Mouse (Mus musculus) T-cell, adult 66 days (primary cell): ENCODE measurements around the gene Cfap74. TPM values are rescaled to one million over a fixed set of nuclear protein-coding genes. Genes with fewer than 3 reads are reported as not detected.

ENCODE experiments used
- total RNA-seq, 2 experiments: library from RNA; stranded (reverse); gene quantifications; 3 replicates in 1 of 2; 4 replicates in 1 of 2; pipeline ENCODE4 v1.2.4; 2023

Cfap74 gene
- total RNA-seq = 1 to 10 TPM in 1 of 2 experiments, under 1 TPM in 1; 0.80 to 1.3 TPM

DNA sequence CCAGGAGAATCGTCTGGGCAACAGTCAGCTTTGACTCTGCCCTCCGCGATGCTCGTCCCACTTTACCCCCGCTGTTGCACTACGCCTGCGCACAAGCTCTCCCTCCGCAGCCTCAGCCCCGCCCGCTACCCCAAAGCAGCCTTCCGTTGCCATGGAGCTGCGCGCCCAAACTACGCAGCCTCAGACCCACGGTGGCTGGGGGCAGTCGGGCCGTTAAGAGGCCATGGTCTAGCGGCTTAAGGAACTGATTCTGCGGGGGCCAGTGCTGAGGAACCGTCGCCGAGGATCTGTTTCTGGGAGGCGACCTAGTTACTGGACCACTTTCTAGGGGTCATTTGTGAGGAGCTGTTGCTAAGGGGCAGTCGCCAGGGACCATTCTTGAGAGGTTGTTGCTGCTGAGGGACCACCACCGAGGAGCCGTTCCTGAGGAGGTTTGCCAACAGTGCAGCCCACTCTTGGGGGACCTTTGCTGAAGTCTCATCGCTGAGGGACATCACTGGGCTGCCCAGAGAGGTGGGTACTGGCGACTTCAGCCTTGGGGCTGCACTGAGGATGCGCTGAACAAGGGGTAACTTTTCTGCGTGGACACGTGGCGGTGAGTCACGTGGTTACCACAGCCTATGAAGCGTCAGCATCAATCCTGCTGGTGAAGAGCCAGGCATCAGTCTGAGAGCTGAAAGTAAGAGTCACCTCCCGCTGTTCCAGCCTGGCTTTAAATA lies at the start of gene Cfap74:
TSS of gene Cfap74 (plus strand) at position 133 of the 719 bp plus-strand sequence.

DNA sequence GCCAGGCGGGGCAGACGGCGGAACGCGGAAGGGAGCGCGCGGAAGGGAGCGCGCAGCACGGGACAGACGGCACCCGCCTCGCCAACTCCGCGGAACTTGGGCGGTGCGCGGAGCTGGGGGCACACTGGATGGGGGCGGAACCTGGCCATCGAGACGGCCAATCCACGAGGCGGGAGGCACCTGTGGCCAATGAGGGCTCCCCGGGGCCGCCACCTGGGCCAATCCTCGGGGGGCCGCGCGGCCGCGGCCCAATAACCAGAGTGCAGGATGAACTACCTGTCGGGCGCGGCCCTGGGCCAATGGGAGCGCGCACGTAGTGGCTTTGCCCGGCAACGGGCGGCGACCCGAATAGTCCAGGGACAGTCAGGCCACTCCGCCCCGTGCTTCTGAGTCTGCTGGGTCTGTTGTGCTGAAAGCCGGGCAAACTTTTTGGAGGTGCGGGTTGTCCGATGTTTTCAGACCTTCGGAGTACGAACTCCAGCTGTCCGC lies 47.6 kb upstream of the Cfap74 start, which contains the start of gene Prkcz:
TSS of gene Prkcz (minus strand) at position 59 of the 489 bp plus-strand sequence.

DNA sequence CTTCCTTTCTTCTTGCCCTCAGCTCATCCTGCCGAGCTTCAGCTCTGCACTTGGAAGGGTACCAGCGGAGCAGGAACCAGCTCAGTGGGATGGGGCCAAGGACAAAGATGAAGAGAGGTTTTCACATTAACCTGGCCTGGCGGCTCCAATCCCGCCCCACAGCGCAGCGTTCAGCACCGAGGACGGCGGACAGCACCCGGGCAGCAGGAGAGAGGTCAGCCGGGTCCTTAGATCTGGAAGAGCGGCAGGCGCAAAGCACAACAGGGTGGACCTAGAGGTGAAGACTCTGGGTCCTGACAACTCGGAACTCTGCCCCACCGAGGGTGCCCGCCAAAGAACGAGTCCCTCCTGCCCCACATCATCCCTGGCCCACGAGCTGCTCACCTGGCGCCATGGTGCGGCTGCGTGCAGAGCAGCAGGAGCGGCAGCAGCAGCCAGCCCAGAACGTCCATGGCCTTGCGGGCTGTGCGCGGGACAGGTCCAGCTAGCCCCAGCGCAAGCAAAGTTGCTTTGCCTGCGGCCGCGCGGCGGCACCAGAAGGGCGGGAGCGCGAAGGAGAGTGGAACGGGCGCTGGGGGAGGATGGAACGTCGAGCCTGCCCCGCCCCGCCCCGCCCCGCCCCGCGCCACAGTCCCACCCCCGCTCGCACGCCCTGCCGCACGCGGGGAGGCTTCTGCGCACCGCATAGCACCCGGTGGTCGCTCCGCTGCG lies 11.3 kb upstream of the Cfap74 start, which contains the start of gene Gabrd:
TSS of gene Gabrd (minus strand) at position 602 of the 711 bp plus-strand sequence.

DNA sequence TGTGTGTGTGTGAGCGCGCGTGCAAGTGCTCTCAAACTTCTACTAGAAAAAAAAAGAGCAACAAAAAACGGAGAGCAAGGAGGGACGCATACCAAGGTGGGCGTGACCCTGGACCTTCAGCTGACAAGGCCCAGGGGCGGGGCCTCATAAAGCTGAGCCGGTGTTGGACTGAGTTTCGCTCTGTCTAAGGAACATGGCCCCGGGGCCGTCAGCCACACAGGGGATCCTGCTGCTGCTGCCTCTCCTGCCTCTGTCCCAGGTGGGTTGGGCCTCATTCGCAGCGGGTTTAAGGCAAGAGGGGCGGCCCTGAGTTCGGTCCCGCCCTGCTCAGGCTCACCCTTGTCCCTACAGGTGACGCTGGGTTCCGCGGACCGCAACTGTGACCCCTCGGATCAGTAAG lies 60.0 kb downstream of the Cfap74 start, which contains the start of gene Tmem52:
TSS of gene Tmem52 (plus strand) at position 163 of the 400 bp plus-strand sequence.

DNA sequence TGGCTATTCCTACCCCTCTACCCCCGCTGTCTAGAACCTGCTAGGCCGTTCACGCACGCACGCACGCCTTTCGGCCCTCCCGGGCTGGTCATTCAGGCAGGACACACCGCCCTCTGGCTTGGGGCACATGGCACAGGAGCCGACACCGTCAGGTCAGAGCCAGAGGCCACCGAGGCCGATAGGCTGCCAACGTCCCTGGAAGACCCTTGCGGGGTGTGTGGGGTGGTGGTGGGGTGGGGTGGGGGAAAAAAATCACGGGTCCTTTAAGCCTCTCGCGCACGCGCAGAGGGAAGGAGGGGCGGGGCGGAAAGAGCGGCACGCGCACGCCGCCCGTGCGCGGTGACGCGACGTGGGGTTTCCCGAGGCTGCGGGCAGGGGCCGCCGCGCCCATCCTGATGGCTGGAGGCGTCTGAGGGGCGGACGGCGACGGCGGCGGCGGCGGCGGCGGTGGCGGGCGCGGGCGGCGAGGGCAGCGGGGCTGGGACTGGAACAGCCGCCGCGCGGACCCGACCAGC lies 82.1 kb downstream of the Cfap74 start, which contains the start of gene Gnb1:
TSS of gene Gnb1 (plus strand) at position 372 of the 515 bp plus-strand sequence.

Other genes starting within 250 kb of the Cfap74 start
- gene Ski, start 186.6 kb upstream of the Cfap74 start, total RNA-seq = 100 to 1,000 TPM; 118 to 125 TPM
- gene Faap20, start 159.4 kb upstream of the Cfap74 start, total RNA-seq = 10 to 100 TPM; 48.2 to 52.4 TPM
- gene Prkcz, start 47.8 kb upstream of the Cfap74 start, total RNA-seq = 10 to 100 TPM; 33.7 to 34.0 TPM
- gene Gabrd, start 11.1 kb upstream of the Cfap74 start, total RNA-seq = not detected
- gene Tmem52, start 59.9 kb downstream of the Cfap74 start, total RNA-seq = not detected
- 100 to 1,000 TPM; 248 to 296 TPM for gene Gnb1, start 82.2 kb downstream of the Cfap74 start, total RNA-seq
- 10 to 100 TPM; 51.8 to 53.8 TPM for gene Nadk, start 153.2 kb downstream of the Cfap74 start, total RNA-seq
- gene Slc35e2, start 192.2 kb downstream of the Cfap74 start, total RNA-seq = 10 to 100 TPM; 30.9 to 33.6 TPM
- 100 to 1,000 TPM; 136 to 169 TPM for gene Cdk11b, start 215.7 kb downstream of the Cfap74 start, total RNA-seq
- gene Gm10563, start 236.2 kb downstream of the Cfap74 start, total RNA-seq = not detected
- gene Mmp23, start 244.2 kb downstream of the Cfap74 start, total RNA-seq = under 1 TPM in 1 of 2 experiments, not detected in 1; 0.52 TPM